Mouse (Mus musculus): ENCODE data around the gene Bicdl1.

Gene Bicdl1

GRCm38 (mm10) chr5:115666366-115667065, 64.9 kb downstream of the Bicdl1 start:
- peak; percentile 68 to 69 for DNase-seq

- no peak for DNase-seq
Observed at GRCm38 (mm10) chr5:115662658-115663057, 68.8 kb downstream of the Bicdl1 start.

DNA sequence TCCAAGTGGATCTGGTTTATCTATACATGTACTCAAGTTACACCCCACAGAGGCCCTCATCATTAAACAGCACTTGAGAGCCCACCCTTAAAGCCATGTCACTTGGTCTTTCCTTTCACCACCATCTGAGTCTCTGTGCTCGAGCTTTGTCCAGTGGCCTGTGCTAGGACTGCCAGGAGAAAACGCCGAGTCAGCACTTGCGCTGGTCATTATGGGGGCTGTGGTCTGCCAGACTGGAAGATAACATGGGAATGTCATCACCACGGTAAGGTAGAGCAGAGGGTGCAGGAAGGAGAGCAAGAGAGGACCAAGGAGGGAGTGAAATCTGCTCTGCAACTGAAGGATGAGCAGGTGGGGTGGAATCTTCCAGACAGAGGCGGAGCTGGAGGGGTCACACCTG, 73.1 kb downstream of the Bicdl1 start:
- no peak for DNase-seq

DNA sequence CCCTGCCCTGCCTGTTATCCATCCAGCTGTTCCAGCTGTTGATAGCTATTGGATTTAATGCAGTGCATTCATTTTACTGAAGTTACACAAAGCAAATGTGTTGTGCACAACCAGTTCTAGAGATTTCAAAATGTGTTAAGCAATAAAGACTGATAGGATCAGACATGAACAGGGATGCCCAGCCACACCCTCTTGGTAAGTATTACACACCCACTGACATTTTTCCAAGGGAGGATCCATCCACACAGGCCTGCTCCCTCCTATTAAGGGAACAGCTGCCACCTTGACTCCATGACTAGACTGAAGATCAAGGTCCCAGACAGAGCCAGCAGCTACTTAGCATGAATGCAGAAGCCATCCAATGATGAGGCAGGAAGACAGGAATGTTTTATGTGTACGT, 74.2 kb downstream of the Bicdl1 start:
- DNase-seq = no peak

DNA sequence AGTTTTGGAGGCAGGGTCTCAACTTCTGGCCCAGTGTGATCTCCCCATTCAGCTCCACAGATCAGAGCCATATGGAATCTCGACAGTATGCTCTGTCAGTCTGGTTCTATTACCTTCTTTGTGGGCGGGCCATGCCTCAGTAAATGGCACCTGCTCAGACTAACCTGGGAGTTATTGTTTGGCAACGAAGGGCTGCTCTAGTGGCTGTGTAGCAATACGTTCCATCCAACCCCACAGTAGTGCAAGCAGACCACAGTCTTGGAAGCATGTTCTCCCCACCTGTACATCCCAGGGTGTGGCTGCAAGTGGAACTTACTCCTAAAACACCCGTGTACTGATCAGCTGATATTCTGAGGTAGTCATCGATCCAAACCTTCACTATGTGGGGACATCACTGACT, 74.7 kb downstream of the Bicdl1 start:
- no peak for DNase-seq

GRCm38 (mm10) chr5:115653776-115654175, 77.6 kb downstream of the Bicdl1 start:
- DNase-seq = no peak

GRCm38 (mm10) chr5:115652681-115653575, 78.5 kb downstream of the Bicdl1 start:
- DNase-seq = peak; percentile 100

GRCm38 (mm10) chr5:115651821-115652220, 79.6 kb downstream of the Bicdl1 start:
- DNase-seq = no peak

DNA sequence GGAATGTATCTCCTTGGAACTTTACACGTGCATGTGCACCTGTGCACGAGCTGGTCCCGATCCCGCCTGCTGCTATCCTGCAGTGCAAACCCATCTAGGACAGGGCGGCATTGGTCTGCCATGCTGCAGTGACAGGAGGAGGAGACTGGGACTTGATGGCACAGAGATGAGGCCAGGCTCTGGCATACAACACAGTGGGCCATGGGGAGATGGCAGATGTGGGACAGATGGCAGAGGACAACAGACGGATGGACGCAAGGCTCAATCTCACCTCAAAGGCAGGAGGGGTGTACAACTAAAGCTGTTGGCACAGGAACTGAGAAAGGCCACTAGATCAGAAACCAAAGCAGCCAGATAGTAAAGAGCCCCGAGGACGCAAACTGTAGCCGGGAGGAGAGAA, 80.5 kb downstream of the Bicdl1 start:
- no peak for DNase-seq

GRCm38 (mm10) chr5:115649699-115650098, 81.7 kb downstream of the Bicdl1 start:
- no peak for DNase-seq

- DNase-seq = no peak
Observed at GRCm38 (mm10) chr5:115648876-115649275, 82.5 kb downstream of the Bicdl1 start.

DNA sequence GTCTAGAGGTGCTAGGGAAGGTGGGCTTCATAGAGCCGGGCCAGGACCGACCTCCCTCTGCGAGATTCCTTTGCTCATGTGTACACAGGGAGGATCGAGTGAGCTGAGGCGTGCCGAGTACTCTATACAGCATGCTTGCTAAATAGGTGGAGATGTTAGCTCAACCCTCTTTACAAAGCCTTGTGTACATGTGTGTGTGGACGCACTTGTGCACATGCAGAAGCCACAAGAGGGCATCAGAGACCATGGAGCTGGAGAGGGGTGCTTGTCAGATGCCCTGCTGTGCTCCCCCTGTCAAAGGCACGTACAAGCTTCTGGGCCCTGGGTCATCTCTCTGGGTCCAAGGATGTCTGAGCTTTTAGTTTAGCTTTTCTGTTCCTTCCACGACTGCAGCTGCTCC, 87.2 kb downstream of the Bicdl1 start:
- no peak for DNase-seq

GRCm38 (mm10) chr5:115635536-115635935, 95.9 kb downstream of the Bicdl1 start:
- no peak for DNase-seq

GRCm38 (mm10) chr5:115634046-115634445, 97.4 kb downstream of the Bicdl1 start:
- no peak for DNase-seq

DNA sequence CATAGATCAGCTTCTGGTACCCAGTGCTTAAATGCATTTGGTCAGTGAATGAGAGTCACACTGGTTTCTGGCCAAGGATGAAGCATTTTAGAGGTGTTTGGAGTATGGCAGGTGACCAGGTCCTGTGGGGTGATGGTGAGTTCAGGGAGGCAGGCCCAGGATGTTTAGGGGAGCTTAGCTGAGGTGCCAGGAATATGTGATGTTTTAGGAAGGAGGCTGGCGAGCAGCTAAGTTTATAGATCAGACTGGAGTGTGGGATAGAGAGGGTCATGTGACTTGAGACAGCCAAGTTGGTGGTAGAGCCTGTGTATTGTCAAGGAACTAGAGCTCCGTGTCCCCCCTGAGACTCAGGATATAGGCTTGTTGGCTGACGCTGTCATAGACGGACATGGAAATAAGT, 98.4 kb downstream of the Bicdl1 start:
- DNase-seq = no peak

- DNase-seq = peak; percentile 36 to 50
Observed at GRCm38 (mm10) chr5:115632358-115632714, 99.1 kb downstream of the Bicdl1 start.

- peak; percentile 89 to 95 for DNase-seq
Observed at GRCm38 (mm10) chr5:115631505-115632357, 99.7 kb downstream of the Bicdl1 start, which contains the start of gene Rab35. TSS of gene Rab35 (plus strand) at chr5:115631908.

DNA sequence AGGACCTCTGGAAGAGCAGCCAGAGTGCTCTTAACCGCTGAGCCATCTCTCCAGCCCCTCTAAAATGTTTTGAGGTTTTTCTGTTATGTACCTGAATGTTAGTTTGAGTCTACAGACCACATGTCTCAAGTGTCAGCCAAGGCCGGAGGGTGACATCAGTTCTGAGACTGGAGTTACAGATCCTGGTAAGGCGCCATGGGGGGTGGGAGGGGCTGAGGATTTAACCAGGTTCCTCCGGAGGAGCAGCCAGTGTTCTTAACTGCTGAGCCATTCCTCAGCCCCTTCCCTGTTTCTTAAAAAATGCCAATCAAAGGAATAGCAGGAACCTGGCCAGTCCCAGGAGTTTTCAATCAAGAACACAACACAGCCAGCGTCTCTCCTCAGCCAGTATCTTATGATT, 101.1 kb downstream of the Bicdl1 start:
- DNase-seq = no peak

DNA sequence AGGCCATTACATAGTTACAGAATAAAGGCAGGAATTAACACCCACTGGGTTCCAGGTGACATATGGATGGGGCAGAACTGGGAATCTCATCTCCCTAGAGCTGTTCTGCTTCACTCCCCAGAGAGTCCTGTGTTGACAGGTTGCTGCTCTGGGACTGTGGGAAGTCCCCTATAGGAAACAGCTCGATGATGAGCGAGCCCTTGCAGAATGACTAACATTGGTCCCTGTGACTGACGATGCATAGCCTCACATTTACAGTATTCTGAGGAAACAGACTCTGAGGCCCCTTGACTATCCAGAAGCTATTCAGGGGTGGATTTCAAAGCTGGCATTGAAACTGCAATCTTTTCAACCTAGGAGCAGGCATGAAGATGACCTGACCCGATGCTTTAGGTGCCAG, 101.7 kb downstream of the Bicdl1 start:
- DNase-seq = no peak

- DNase-seq = no peak
Observed at GRCm38 (mm10) chr5:115628083-115628482, 103.3 kb downstream of the Bicdl1 start.

GRCm38 (mm10) chr5:115626237-115626886, 105.1 kb downstream of the Bicdl1 start:
- DNase-seq = no peak

GRCm38 (mm10) chr5:115623694-115624440, 107.6 kb downstream of the Bicdl1 start:
- no peak for DNase-seq

All from cerebellum, postnatal 36 days (tissue).